In genomic region chr3:121425861-121426620, GRCm38 (mm10) we compare ENCODE assay signal across 7 mouse cellular contexts. TPM values are rescaled to one million over a fixed set of nuclear protein-coding genes. Genes with fewer than 3 reads are reported as not detected.
DNase-seq lines count a peak whose midpoint lies in the region; ATAC-seq lines count a peak whose summit lies in the region.

Gene Cnn3, plus strand, starts transcription at chr3:121426497.

- H3K4me3 ChIP-seq in embryonic facial prominence, embryonic 12.5 days, result peak within 1 kb of the TSS; percentile 87
- peak within 1 kb of the TSS; percentile 88 for H3K4me3 ChIP-seq in limb, embryonic 10.5 days
- peak within 1 kb of the TSS; percentile 95 for H3K4me3 ChIP-seq in midbrain, embryonic 13.5 days (replicated peaks)

- H3K4me1 ChIP-seq in embryonic facial prominence, embryonic 12.5 days, result peaks cover 34% of the 10 kb centered on the region
- H3K4me1 ChIP-seq in limb, embryonic 10.5 days, result peaks cover 39% of the 10 kb centered on the region
- H3K4me1 ChIP-seq in midbrain, embryonic 13.5 days (replicated peaks), result peaks cover 40% of the 10 kb centered on the region

- H3K9me3 ChIP-seq in embryonic facial prominence, embryonic 12.5 days, result no peaks in the 10 kb centered on the region
- H3K9me3 ChIP-seq in limb, embryonic 10.5 days (replicated peaks), result no peaks in the 10 kb centered on the region
- H3K9me3 ChIP-seq in midbrain, embryonic 13.5 days, result no peaks in the 10 kb centered on the region

- H3K9ac ChIP-seq in embryonic facial prominence, embryonic 12.5 days, result peak within 1 kb of the TSS; percentile 96
- peak within 1 kb of the TSS; percentile 99 for H3K9ac ChIP-seq in midbrain, embryonic 13.5 days (replicated peaks)

- WGBS in embryonic facial prominence, embryonic 12.5 days, result under 1% methylated on average over 63 of the region's 66 CpGs
- WGBS in limb, embryonic 10.5 days, result under 1% methylated on average over 66 of the region's 66 CpGs
- 2% methylated on average over 53 of the region's 66 CpGs for WGBS in midbrain, embryonic 13.5 days

- peak within 1 kb of the TSS; percentile 84 for H3K4me2 ChIP-seq in embryonic facial prominence, embryonic 12.5 days (replicated peaks)
- peak within 1 kb of the TSS; percentile 75 for H3K4me2 ChIP-seq in midbrain, embryonic 13.5 days (replicated peaks)

- peak; percentile 96 to 98 for DNase-seq in adrenal gland, postnatal 36 days
- peak; percentile 100 for DNase-seq in heart, adult 11 months
- peak; percentile 94 for DNase-seq in kidney, adult 11 months
- DNase-seq in limb, embryonic 10.5 days (ENCODE audit: low spot score), result peak; percentile 97
- DNase-seq in spleen, adult 12 weeks (ENCODE audit: low spot score), result peak; percentile 54

- 0 out of 2 replicates have a peak, but pooled peaks cover 6% of the 10 kb centered on the region for H3K36me3 ChIP-seq in embryonic facial prominence, embryonic 12.5 days
- peaks cover 11% of the 10 kb centered on the region for H3K36me3 ChIP-seq in limb, embryonic 10.5 days
- no peaks in the 10 kb centered on the region for H3K36me3 ChIP-seq in midbrain, embryonic 13.5 days

- H3K27me3 ChIP-seq in embryonic facial prominence, embryonic 12.5 days, result no peaks in the 10 kb centered on the region
- H3K27me3 ChIP-seq in limb, embryonic 10.5 days (ENCODE audit: low read depth, poor library complexity, severe bottlenecking), result no peaks in the 10 kb centered on the region
- H3K27me3 ChIP-seq in midbrain, embryonic 13.5 days, result peaks cover 9% of the 10 kb centered on the region

- ATAC-seq in embryonic facial prominence, embryonic 12.5 days (ENCODE audit: insufficient number of reproducible peaks, insufficient read depth, low FRiP score, low TSS enrichment), result peak; percentile 89
- ATAC-seq in midbrain, embryonic 13.5 days, result peak; percentile 92

- peak within 1 kb of the TSS; percentile 100 for H3K27ac ChIP-seq in embryonic facial prominence, embryonic 12.5 days
- H3K27ac ChIP-seq in limb, embryonic 10.5 days, result peak within 1 kb of the TSS; percentile 99
- peak within 1 kb of the TSS; percentile 99 for H3K27ac ChIP-seq in midbrain, embryonic 13.5 days

RNA-seq across cellular contexts. Expression of gene Cnn3, which starts in this region (rescaled TPM):
- 100 to 1,000 TPM; 284 to 529 TPM for total RNA-seq in adrenal gland, postnatal 36 days (2021)
- 896 and 941 TPM in 2 replicates for polyA plus RNA-seq in embryonic facial prominence, embryonic 12.5 days (2016; fragmentation: Nextera tagmentation; extraction: Ambion mirVana)
- 697 and 777 TPM in 2 replicates for polyA plus RNA-seq in limb, embryonic 10.5 days (2016; fragmentation: Nextera tagmentation; extraction: Ambion mirVana)
- polyA plus RNA-seq in midbrain, embryonic 13.5 days (2015; fragmentation: Nextera tagmentation; extraction: Ambion mirVana), result 703 and 728 TPM in 2 replicates

Comparison
In these comparisons a context has a peak if more than half of its experiments do, and no peak if none do; other contexts are left out.
1. Peak in every context shown above with its lines: DNase-seq, ATAC-seq, H3K4me3 ChIP-seq and H3K27ac ChIP-seq.